Mouse (Mus musculus) heart, embryonic 11.5 days (tissue): ENCODE measurements at regions not wholly inside any gene's neighbourhood (a gene's known extent, or its start where the extent isn't known, plus 50 kb on each side); places are given as distances from the start of the nearest gene placed in this dataset.

Experiments used
- ATAC-seq: fragments of 200-750 bp; cut with Nextera tagmentation; replicated peaks from 2 replicates; pipeline ENCODE4 v1.8.0; 2017; ENCODE audit warnings: moderate library complexity; ENCODE audit not compliant: insufficient number of reproducible peaks, low FRiP score, low TSS enrichment
- H3K27ac ChIP-seq: fragments of 300-500 bp; sonication (generic); 2 replicates; pipeline ENCODE4 v1.5.1; 2014; ENCODE audit warnings: mild to moderate bottlenecking, low read depth, low read length
- H3K27me3 ChIP-seq: fragments of 300-500 bp; sonication (generic); 2 replicates; pipeline ENCODE4 v1.6.1; 2014; ENCODE audit warnings: mild to moderate bottlenecking, low read length, mixed read lengths; ENCODE audit not compliant: control insufficient read depth, insufficient read depth
- H3K36me3 ChIP-seq: fragments of 300-500 bp; sonication (generic); 2 replicates; pipeline ENCODE4 v1.6.1; 2014; ENCODE audit warnings: mild to moderate bottlenecking, low read length, moderate library complexity, mixed read lengths; ENCODE audit not compliant: control insufficient read depth, insufficient read depth
- H3K4me1 ChIP-seq: fragments of 300-500 bp; sonication (generic); 2 replicates; pipeline ENCODE4 v1.6.1; 2014; ENCODE audit warnings: low read length; ENCODE audit not compliant: control insufficient read depth, insufficient read depth
- H3K4me2 ChIP-seq: fragments of 300-500 bp; sonication (generic); 2 replicates; pipeline ENCODE4 v1.6.1; 2014; ENCODE audit warnings: mild to moderate bottlenecking, moderate library complexity
- H3K4me3 ChIP-seq: fragments of 300-500 bp; sonication (generic); 2 replicates; pipeline ENCODE4 v1.5.1; 2014; ENCODE audit warnings: low read depth, low read length
- H3K9ac ChIP-seq: fragments of 300-500 bp; sonication (generic); 2 replicates; pipeline ENCODE4 v1.6.1; 2014; ENCODE audit warnings: mild to moderate bottlenecking, low read depth, low read length, moderate library complexity
- H3K9me3 ChIP-seq: fragments of 300-500 bp; sonication (generic); replicated peaks from 2 replicates; pipeline ENCODE4 v1.6.1; 2016; ENCODE audit warnings: low read length; ENCODE audit not compliant: control insufficient read depth
- WGBS: fragments of 180-500 bp; shearing (Covaris S2); extraction: QIAGEN DNeasy Blood & Tissue Kit; methylation state at CpG from one replicate; pipeline ENCODE4 v1.1.7; 2014; ENCODE audit not compliant: insufficient replicate concordance; 5-methylcytosine and 5-hydroxymethylcytosine counted together

DNA sequence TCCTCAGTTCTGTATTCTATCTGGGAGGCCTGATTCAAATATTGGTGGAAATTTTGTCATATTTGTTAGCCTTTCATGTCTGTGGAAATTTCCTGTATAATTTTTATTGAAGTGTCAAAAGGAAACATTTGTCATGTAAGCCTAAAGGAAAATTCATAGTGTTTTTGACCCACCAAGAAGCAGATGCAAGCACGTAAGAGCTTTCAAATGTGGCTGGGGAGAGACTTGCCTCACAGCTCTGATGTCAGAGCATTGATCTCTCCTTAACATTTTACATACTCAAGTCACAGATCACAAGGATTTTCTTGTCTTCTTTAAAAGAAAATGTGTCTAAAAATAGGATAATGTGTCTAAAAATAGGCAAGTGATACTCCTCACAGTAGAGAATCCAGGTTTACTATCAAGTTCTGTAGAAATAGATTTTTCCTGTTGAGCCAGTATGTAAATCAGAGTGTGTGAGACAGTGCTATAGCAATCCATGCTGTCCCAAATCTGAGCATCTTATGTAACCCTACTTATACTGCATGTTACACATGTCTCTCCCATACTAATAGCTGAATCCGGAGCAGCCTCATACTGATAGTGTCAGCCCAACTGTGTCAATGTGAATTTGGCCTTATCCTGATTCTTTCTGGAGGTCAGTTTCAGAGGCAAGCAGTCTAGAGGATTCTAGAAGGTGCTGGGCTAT, 110.0 kb upstream of the Runx1 start:
- Histone ChIP-seq H3K36me3 (no peaks in the 10 kb centered on the region), H3K27me3 (peaks cover 8% of the 10 kb centered on the region)
- 78% methylated on average over 2 of the region's 2 CpGs for WGBS

DNA sequence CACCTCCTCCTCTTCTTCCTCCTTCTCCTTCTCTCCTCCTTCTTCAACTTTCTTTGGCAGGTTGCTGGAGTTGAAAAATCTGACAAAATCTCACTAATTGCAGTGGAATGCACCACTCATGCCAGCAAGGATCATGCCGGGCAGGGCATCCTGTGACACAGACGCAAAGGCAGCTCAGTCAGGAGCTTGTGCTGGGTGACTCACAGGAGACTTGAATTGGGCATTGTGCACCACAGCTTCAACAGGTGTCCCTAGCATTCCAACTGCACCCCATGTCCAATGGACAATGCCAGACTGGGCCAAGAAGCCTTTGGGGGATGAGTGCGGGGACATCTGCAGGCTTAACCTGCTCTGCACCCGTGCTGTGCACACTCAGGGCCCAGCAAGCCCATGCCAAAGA, 104.2 kb upstream of the Runx1 start:
- H3K9ac ChIP-seq = no peak overlapping the region
- H3K36me3 ChIP-seq = no peaks in the 10 kb centered on the region
- H3K4me1 ChIP-seq = no peaks in the 10 kb centered on the region
- ATAC-seq = no peak
- no peak overlapping the region for H3K27ac ChIP-seq
- no peak overlapping the region for H3K4me2 ChIP-seq
- H3K9me3 ChIP-seq = no peaks in the 10 kb centered on the region
- WGBS = 68% methylated on average over 4 of the region's 4 CpGs
- H3K4me3 ChIP-seq = no peak overlapping the region
- H3K27me3 ChIP-seq = peaks cover 11% of the 10 kb centered on the region

More for the DNA sequence above, 110.0 kb upstream of the Runx1 start:
- Histone ChIP-seq H3K9me3 (no peaks in the 10 kb centered on the region), H3K4me1 (no peaks in the 10 kb centered on the region), H3K27ac (no peak overlapping the region), H3K9ac (no peak overlapping the region), H3K4me2 (no peak overlapping the region), H3K4me3 (no peak overlapping the region)
- no peak for ATAC-seq

DNA sequence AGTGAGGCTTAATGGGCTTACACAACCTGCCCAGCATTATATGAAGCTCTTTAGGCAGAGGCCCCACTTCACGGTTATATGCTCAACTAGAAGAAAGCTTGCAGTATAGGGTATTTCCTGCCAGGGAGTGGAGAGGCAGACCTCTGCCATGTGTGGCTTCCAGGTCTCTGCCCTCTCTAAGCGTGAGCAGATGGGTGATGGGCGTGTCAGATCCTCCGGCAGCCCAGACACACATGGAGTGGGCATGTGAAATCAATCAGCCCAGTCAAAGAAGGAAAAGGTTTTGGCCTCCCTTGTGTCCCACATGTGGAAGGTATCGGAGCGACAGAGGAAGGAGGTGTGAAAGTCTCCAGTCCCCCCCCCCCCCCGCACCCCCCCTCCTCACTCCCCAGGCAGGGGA, 102.3 kb upstream of the Runx1 start:
- Histone ChIP-seq H3K36me3 (no peaks in the 10 kb centered on the region), H3K4me3 (no peak overlapping the region), H3K9me3 (no peaks in the 10 kb centered on the region), H3K27ac (no peak overlapping the region), H3K27me3 (peaks cover 9% of the 10 kb centered on the region), H3K4me1 (no peaks in the 10 kb centered on the region), H3K4me2 (no peak overlapping the region), H3K9ac (no peak overlapping the region)
- no peak for ATAC-seq
- 49% methylated on average over 7 of the region's 7 CpGs for WGBS

DNA sequence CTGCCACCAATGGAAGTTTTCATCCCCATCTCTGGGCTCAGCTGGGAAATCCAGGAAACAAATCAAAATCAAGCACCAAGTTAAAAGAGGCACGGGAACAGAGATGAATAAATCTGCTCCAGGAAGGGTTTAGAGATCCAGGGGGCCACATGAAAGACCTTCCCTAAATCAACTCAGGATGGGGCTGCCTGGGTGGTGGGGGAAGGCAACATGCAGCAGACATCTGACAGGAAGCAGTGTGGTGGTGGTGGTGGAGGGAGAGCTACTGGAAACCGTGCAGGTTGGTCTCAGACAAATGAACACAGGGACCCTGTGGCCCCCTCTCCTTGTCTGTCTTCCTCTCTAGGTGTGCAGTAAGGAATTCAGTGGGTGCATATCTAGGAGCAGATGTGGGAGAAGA, 101.7 kb upstream of the Runx1 start:
- Histone ChIP-seq H3K9me3 (no peaks in the 10 kb centered on the region), H3K4me1 (no peaks in the 10 kb centered on the region), H3K36me3 (no peaks in the 10 kb centered on the region), H3K9ac (no peak overlapping the region), H3K27ac (no peak overlapping the region), H3K27me3 (peaks cover 9% of the 10 kb centered on the region), H3K4me2 (no peak overlapping the region), H3K4me3 (no peak overlapping the region)
- 25% methylated on average over 2 of the region's 2 CpGs for WGBS
- no peak for ATAC-seq

DNA sequence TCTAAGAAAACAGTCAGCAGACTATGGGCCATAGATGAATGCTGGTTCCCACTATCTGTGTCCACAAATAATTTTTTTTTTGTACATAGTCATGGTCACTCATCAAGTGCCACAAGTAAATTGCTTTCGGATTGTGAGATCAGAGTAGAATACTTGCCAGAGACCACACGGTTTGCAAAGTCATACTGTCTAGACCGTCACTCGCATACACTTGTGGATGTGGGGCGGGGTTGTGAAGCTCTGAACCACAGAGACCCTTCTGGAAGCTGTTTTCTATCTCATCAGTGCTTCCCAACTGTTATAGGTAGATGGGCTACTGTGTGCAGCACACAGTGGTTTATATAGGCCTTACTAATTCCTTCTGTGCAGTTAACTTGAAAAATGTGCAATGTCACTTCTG, 100.9 kb upstream of the Runx1 start:
- H3K27ac ChIP-seq = no peak overlapping the region
- WGBS = 80% methylated on average over 5 of the region's 5 CpGs
- no peak overlapping the region for H3K4me3 ChIP-seq
- H3K27me3 ChIP-seq = peaks cover 11% of the 10 kb centered on the region
- no peak overlapping the region for H3K9ac ChIP-seq
- H3K36me3 ChIP-seq = no peaks in the 10 kb centered on the region
- no peaks in the 10 kb centered on the region for H3K9me3 ChIP-seq
- H3K4me2 ChIP-seq = no peak overlapping the region
- H3K4me1 ChIP-seq = no peaks in the 10 kb centered on the region
- no peak for ATAC-seq

DNA sequence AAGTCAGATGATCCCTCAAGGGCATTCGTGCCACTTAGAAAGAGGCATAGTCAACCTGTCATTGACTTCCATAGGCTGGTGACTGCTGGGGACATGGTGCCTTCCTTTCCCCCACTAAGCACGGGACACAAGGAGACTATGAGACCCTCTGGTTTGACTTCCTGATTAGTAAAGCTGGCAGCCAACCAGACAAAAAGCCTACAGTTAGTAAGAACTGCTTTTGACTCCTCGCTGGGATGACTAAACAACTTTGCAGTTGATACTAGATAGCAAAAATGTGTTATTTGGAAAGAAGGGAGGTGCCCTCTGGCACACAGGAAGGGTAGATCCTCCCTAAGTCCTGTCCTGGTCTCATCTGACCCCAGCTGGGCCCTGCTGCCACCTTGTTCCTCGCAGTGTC, 95.0 kb upstream of the Runx1 start:
- Histone ChIP-seq H3K4me1 (no peaks in the 10 kb centered on the region), H3K9ac (no peak overlapping the region), H3K27ac (no peak overlapping the region), H3K4me3 (no peak overlapping the region), H3K4me2 (no peak overlapping the region), H3K27me3 (peaks cover 18% of the 10 kb centered on the region; the same call in 1 of the 2 replicates), H3K9me3 (no peaks in the 10 kb centered on the region), H3K36me3 (no peaks in the 10 kb centered on the region)
- no peak for ATAC-seq
- 71% methylated on average over 4 of the region's 4 CpGs for WGBS

DNA sequence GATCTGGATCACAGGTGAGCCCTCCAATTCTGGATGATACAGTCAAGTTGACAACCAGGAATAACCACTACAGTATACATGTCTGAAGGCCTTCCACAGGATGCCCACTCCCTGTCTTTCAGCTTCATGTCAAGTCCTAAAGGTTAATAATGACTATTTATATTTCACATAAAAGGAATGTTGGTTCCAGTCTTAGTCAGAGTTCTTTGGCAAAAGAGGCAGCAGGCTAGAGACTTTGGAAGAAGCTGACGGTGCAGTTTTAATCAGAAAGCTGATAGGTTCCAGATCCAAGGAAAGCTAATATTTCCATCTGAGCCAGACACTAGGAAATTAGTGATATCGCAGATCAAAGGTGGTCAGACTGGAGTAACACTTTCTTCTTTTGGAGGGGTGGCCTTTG, 91.4 kb upstream of the Runx1 start:
- 74% methylated on average over 2 of the region's 2 CpGs for WGBS
- H3K4me3 ChIP-seq = no peak overlapping the region
- H3K9me3 ChIP-seq = no peaks in the 10 kb centered on the region
- H3K36me3 ChIP-seq = no peaks in the 10 kb centered on the region
- no peak for ATAC-seq
- no peak overlapping the region for H3K4me2 ChIP-seq
- no peak overlapping the region for H3K9ac ChIP-seq
- peaks cover 14% of the 10 kb centered on the region; the same call in 1 of the 2 replicates for H3K27me3 ChIP-seq
- H3K4me1 ChIP-seq = no peaks in the 10 kb centered on the region
- no peak overlapping the region for H3K27ac ChIP-seq

DNA sequence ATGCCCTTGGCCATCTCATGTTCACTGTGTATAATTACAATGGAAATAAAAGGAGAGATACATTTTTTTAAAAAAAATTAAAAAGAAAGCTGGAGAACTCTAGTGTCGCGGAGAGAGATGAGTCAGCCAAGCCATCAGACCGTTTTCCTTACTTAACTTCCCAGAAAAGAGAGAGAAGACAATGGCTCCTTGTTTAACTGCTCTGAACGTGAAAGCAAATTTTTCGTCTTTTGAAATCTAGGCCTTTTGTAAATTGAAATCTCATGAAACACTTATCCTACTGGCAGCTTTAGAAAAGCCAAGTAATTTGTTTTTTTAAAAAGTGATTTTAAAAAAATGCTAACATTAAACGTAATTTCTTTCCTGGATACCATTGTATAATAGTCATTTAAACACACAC, 89.7 kb upstream of the Runx1 start:
- Histone ChIP-seq H3K4me1 (no peaks in the 10 kb centered on the region), H3K4me3 (no peak overlapping the region), H3K36me3 (no peaks in the 10 kb centered on the region), H3K9ac (no peak overlapping the region), H3K27ac (no peak overlapping the region), H3K4me2 (no peak overlapping the region), H3K27me3 (0 out of 2 replicates have a peak, but pooled peaks cover 8% of the 10 kb centered on the region), H3K9me3 (no peaks in the 10 kb centered on the region)
- no peak for ATAC-seq
- WGBS = 75% methylated on average over 6 of the region's 6 CpGs

DNA sequence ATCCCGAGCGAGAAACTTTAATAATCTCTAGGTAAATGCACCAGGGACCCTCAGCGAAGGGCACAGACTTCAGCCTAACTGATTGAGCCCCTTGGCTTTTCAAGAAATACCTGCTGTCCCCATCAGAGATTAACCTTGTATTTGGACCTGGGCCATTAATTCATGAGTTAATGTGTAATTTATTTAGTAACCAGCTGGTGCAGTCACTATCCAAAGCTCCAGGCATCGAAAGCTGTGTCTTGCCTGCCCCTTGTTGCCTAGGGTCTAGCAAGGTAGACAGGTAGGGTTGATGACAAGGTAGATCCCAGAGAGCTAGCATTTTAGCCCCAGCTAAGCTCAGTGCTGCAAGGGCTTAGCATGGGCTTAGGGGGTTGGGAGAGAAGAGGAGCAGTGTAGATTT, 80.9 kb upstream of the Runx1 start:
- Histone ChIP-seq H3K27me3 (peaks cover 46% of the 10 kb centered on the region), H3K9me3 (no peaks in the 10 kb centered on the region), H3K4me1 (no peaks in the 10 kb centered on the region), H3K27ac (no peak overlapping the region), H3K36me3 (no peaks in the 10 kb centered on the region), H3K4me3 (no peak overlapping the region), H3K9ac (no peak overlapping the region), H3K4me2 (no peak overlapping the region)
- ATAC-seq = no peak
- 86% methylated on average over 4 of the region's 4 CpGs for WGBS
